Mouse (Mus musculus) stomach, embryonic 14.5 days (tissue): ENCODE measurements around the gene Phc1. TPM values are rescaled to one million over a fixed set of nuclear protein-coding genes. Genes with fewer than 3 reads are reported as not detected.
A peak's percentile ranks its signal among the peaks of the same experiment; 100 is the strongest.

Source experiments
- ATAC-seq: fragments of 200-750 bp; cut with Nextera tagmentation; 2 replicates; pipeline ENCODE4 v1.8.0; 2017; ENCODE audit warnings: low read depth, moderate TSS enrichment; ENCODE audit not compliant: insufficient number of reproducible peaks, insufficient read depth, low FRiP score
- H3K27ac ChIP-seq: fragments of 300-500 bp; sonication (generic); 2 replicates; pipeline ENCODE4 v1.5.1; 2014; ENCODE audit warnings: mild to moderate bottlenecking, low read length, moderate library complexity, mixed read lengths
- H3K27me3 ChIP-seq: fragments of 300-500 bp; sonication (generic); 2 replicates; pipeline ENCODE4 v1.6.1; 2014; ENCODE audit warnings: low read length, control low read depth, mixed read lengths; ENCODE audit not compliant: control insufficient read depth, insufficient read depth
- H3K36me3 ChIP-seq: fragments of 300-500 bp; sonication (generic); 2 replicates; pipeline ENCODE4 v1.6.1; 2014; ENCODE audit warnings: mild to moderate bottlenecking, control low read depth, low read length, moderate library complexity, mixed read lengths; ENCODE audit not compliant: control insufficient read depth, insufficient read depth
- H3K4me1 ChIP-seq: fragments of 300-500 bp; sonication (generic); 2 replicates; pipeline ENCODE4 v1.6.1; 2014; ENCODE audit warnings: low read length, control low read depth, mixed read lengths; ENCODE audit not compliant: control insufficient read depth, insufficient read depth
- H3K4me2 ChIP-seq: fragments of 300-500 bp; sonication (generic); replicated peaks from 2 replicates; pipeline ENCODE4 v1.6.1; 2014; ENCODE audit warnings: low read depth, low read length, control low read depth
- H3K4me3 ChIP-seq: fragments of 300-500 bp; sonication (generic); 2 replicates; pipeline ENCODE4 v1.5.1; 2014; ENCODE audit warnings: low read depth, low read length, control low read depth
- H3K9ac ChIP-seq: fragments of 300-500 bp; sonication (generic); replicated peaks from 2 replicates; pipeline ENCODE4 v1.6.1; 2014; ENCODE audit warnings: low read depth, mild to moderate bottlenecking, control low read depth, low read length, moderate library complexity, mixed read lengths
- H3K9me3 ChIP-seq: fragments of 300-500 bp; sonication (generic); 2 replicates; pipeline ENCODE4 v1.6.1; 2016; ENCODE audit warnings: low read depth, low read length, control low read depth; ENCODE audit not compliant: control insufficient read depth
- WGBS: fragments of 180-500 bp; shearing (Covaris S2); extraction: QIAGEN DNeasy Blood & Tissue Kit; methylation state at CpG from one replicate; pipeline ENCODE4 v1.1.7; 2014; 5-methylcytosine and 5-hydroxymethylcytosine counted together
- polyA plus RNA-seq: library from polyadenylated mRNA; unstranded; fragments of >200 nt; fragmentation: Nextera tagmentation; extraction: Ambion mirVana; gene quantifications from 2 replicates; pipeline ENCODE4 v1.2.1, GENCODE M21; 2014

The Phc1 gene
- polyA plus RNA-seq, 1 experiment from 2014 or later, result 23.4 TPM

DNA sequence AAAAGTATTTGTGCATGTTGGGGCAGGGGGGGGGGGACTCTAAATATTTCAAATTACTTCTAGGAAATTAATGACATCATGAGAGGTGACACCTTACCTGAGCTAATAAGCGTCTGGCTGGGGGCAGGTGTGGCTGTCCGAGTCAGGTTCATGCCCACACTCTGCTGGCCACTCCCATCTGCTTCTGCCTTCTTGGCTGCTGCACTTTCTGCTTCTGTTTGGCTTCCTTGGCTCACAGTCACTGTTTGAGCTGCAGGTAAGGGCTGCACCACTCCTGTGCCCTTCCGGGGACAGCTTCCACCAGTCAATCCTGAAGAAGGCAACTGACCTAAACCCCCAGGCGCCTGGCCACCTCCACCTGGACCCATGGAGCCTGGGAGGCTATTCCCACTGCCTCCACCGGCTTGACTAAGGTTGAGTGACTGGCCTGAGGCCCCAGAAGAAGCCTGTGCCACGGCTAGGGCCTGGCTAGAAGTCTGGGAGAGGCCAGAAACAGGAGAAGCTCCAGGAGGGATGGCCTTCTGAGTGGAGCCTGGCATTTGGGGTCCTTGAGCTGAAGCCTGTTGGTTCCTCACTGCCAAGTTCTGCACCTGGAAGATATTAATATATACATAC is 14.9 kb downstream of the Phc1 start:
- WGBS, result 90% methylated on average over 6 of the region's 6 CpGs
- ATAC-seq, result no peak
- Histone ChIP-seq H3K4me3 (no peak overlapping the region), H3K9me3 (no peaks in the 10 kb centered on the region), H3K36me3 (peaks cover 42% of the 10 kb centered on the region), H3K4me2 (no peak overlapping the region), H3K27me3 (no peaks in the 10 kb centered on the region), H3K9ac (no peak overlapping the region), H3K4me1 (no peaks in the 10 kb centered on the region), H3K27ac (no peak overlapping the region)

DNA sequence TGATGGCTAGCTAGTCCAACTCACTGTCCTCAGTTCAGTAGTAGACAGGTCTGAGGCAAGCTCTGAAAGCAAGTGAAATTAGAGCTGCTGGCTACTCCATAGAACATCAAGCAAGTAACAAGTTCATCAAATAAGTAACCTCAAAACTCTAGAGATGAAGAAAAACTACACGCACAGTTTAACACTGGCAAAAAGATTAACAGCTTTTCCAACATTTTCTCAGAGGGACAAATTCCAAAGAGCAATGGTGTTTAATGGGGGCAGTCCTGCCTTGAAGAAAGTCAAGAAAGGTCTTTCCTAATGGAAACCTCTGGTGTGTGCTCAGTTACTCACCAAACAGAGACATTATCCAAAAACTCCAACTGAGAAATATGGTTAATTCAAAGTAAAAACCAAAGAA is 21.6 kb downstream of the Phc1 start:
- Histone ChIP-seq H3K36me3 (peaks cover 61% of the 10 kb centered on the region), H3K27ac (no peak overlapping the region), H3K27me3 (no peaks in the 10 kb centered on the region), H3K4me3 (no peak overlapping the region), H3K4me1 (no peaks in the 10 kb centered on the region), H3K9ac (no peak overlapping the region), H3K9me3 (no peaks in the 10 kb centered on the region), H3K4me2 (no peak overlapping the region)
- WGBS, result 92% methylated on average over 1 of the region's 1 CpGs
- no peak for ATAC-seq

DNA sequence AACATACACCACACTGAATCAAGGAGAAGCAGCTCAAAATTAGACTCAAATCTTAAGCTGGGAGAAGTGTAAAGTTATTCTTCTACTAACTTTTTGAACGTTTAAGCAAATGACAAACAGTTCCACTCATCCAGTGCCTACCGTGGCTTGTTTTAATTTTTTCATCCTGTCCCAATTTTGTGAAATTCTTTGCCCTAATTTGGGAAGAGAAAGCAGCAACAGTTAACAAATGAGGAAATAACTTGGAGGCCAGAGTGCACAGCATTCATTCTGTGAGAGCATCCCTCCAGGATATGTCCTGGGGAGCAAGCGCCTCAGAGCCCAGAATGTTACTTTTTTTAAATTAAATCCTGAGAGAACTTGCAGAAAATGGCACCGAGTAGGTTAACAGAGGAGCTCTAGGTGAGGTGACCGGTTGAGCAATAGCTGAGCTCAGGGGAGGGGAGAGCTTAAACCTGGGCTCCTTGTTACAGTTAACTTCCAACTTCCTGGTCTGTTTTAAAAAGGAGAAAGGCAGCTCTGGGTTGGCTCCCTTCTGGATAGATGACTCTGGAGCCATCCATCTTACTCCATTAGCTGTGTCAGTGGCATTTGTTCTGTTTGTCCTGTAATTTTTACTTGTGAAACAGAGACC is 30.1 kb downstream of the Phc1 start:
- WGBS, result 54% methylated on average over 5 of the region's 5 CpGs
- peak overlapping the region; percentile 50 for H3K4me2 ChIP-seq
- no peaks in the 10 kb centered on the region for H3K27me3 ChIP-seq
- H3K9me3 ChIP-seq, result no peaks in the 10 kb centered on the region
- H3K27ac ChIP-seq, result no peak overlapping the region
- peaks cover 21% of the 10 kb centered on the region for H3K36me3 ChIP-seq
- no peak for ATAC-seq
- H3K4me3 ChIP-seq, result peak overlapping the region; percentile 77
- peaks cover 15% of the 10 kb centered on the region; the same call in 1 of the 2 replicates for H3K4me1 ChIP-seq
- H3K9ac ChIP-seq, result peak overlapping the region; percentile 70; the same call in 1 of the 2 replicates

DNA sequence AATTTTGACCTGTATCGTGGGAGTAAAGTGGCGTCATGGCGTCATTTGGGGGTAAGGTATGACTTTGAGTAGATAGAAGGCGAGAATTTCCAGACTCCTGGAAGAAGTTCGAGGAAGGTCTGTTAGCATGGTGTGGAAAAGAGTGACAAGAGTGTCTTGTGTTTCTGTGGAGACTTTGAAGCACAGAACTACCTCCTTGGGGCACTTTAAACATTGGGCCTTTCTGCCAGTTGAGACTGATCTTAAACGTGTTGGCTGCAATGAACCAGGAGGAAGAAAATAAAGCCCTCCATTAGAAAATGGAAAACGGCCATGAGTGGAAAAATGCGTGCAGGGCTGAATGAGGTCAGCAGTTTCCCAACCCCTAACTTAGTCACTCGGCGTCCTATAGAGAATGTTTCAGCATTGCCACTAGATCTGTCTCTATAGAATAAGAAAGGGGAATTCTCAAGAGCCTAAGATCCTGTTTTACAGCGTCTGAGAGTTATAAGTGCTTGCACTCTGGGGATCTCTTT is 30.9 kb downstream of the Phc1 start:
- Histone ChIP-seq H3K9ac (peak overlapping the region; percentile 70), H3K4me1 (peaks cover 15% of the 10 kb centered on the region; the same call in 1 of the 2 replicates), H3K9me3 (no peaks in the 10 kb centered on the region), H3K4me3 (peak overlapping the region; percentile 77), H3K27me3 (no peaks in the 10 kb centered on the region), H3K27ac (no peak overlapping the region), H3K36me3 (peaks cover 19% of the 10 kb centered on the region), H3K4me2 (peak overlapping the region; percentile 50)
- 11% methylated on average over 11 of the region's 11 CpGs for WGBS
- ATAC-seq, result no peak

DNA sequence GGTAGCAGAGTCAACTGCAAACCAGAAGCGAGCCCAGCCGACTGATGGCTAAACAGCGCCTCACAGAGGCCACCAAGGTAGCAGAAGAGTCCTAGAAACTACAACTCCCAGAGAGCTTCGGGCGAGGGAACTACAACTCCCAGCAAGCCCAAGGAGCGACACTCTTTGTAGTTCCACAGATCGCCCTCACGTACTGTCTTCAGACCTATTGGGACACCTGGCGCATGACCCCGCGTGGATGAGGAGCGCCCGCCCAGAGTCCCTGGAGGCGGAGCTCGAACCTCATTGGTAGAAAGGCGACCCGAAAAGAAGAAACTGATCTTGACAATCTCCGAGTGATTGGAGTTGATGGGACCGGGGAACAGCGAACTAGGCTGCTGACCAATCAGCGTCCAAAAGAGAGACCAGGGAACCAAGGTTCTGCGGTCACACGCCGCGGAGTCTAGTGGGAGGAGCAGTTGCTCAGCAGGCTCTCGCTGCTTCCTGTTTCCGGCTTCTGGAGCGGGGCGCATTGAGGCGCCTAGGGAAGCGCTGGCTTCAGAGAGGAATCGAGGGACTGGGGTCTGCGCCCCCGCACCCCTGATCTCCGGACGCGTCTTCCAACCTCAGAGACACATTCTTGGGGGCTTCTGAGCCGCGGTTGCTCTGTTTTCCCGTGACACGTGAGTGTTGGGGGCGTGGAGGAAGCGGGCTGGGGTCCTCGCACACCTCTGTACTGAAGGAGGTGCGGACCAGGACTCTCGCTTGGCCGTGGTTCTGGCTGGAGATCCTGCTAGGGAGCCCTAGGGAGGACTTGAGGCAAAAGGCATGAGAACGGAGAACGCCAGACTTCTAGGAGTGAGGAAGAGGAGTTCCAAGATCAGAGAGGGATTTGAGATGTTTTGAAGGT is 31.6 kb downstream of the Phc1 start, which contains the start of gene M6pr:
Gene M6pr, plus strand, starts transcription at position 216 of the 889 bp plus-strand sequence.
- peak; percentile 99 for ATAC-seq
- Histone ChIP-seq H3K27ac (peak within 1 kb of the TSS; percentile 10; the same call in 1 of the 2 replicates), H3K4me1 (peaks cover 15% of the 10 kb centered on the region; the same call in 1 of the 2 replicates), H3K36me3 (peaks cover 14% of the 10 kb centered on the region), H3K4me3 (peak within 1 kb of the TSS; percentile 77), H3K9ac (peak within 1 kb of the TSS; percentile 70), H3K4me2 (peak within 1 kb of the TSS; percentile 50), H3K9me3 (no peaks in the 10 kb centered on the region), H3K27me3 (no peaks in the 10 kb centered on the region)
- WGBS, result under 1% methylated on average over 49 of the region's 49 CpGs

GRCm38 (mm10) chr6:122308136-122308504 is 32.2 kb downstream of the Phc1 start:
- no peak for ATAC-seq
- Histone ChIP-seq H3K9me3 (no peaks in the 10 kb centered on the region), H3K27me3 (no peaks in the 10 kb centered on the region), H3K36me3 (peaks cover 8% of the 10 kb centered on the region; the same call in 1 of the 2 replicates), H3K27ac (no peak overlapping the region), H3K9ac (no peak overlapping the region), H3K4me2 (peak overlapping the region; percentile 26; the same call in 1 of the 2 replicates), H3K4me1 (peaks cover 15% of the 10 kb centered on the region; the same call in 1 of the 2 replicates), H3K4me3 (peak overlapping the region; percentile 77; the same call in 1 of the 2 replicates)
- 63% methylated on average over 6 of the region's 6 CpGs for WGBS

- peaks cover 15% of the 10 kb centered on the region; the same call in 1 of the 2 replicates for H3K4me1 ChIP-seq
- no peaks in the 10 kb centered on the region for H3K9me3 ChIP-seq
- no peaks in the 10 kb centered on the region for H3K27me3 ChIP-seq
- no peak overlapping the region for H3K4me2 ChIP-seq
- WGBS, result 78% methylated on average over 4 of the region's 4 CpGs
- H3K36me3 ChIP-seq, result no peaks in the 10 kb centered on the region
- no peak overlapping the region for H3K9ac ChIP-seq
- ATAC-seq, result no peak
- H3K4me3 ChIP-seq, result no peak overlapping the region
- no peak overlapping the region for H3K27ac ChIP-seq
Observed at GRCm38 (mm10) chr6:122306707-122307106, 33.7 kb downstream of the Phc1 start.
